Mouse (Mus musculus): Measurements from ENCODE around the gene Slc37a1.

GRCm38 (mm10) chr17:31318906-31319767, 32.5 kb downstream of the Slc37a1 start:
- no peak for TF ChIP-seq POLR2A (IDR thresholded peaks at IDR 0.05; ENCODE audit: borderline replicate concordance, extremely low read depth, low read depth, low read length)
- TF ChIP-seq CTCF (IDR thresholded peaks at IDR 0.05; ENCODE audit: insufficient read depth, low read length): no peak

Measured in lung, adult 2 months (tissue).